Mouse (Mus musculus): ENCODE results near the gene Ahnak2. TPM values are rescaled to one million over a fixed set of nuclear protein-coding genes. Genes with fewer than 3 reads are reported as not detected.

Ahnak2 gene
- total RNA-seq, 2 experiments from 2014 or later, result 14.1 to 20.2 TPM

DNA sequence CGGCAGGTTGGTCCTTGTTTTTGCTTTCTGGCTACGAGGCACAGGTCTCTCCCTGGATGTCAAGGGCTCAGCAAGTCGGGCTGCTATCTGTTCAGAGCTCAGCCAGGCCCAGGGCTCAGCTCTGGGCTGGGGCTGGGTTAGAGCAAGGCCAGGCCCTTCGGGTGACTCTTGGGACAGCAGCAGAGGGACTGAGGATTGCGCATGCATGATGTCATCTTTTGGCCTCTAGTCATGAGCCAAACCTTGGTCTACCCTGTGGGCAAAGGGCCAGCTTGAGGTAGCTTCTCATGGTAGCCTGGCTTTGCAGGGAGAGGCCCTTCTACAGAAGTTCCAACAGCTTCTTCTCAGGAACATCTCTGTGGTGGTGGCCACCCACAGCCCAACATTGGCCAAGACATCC, 38.3 kb downstream of the Ahnak2 start:
- no peak for DNase-seq
- intact Hi-C loops (cut with DNase I), result no loop called here

- intact Hi-C loops (cut with DNase I), result no loop called here
- DNase-seq, result no peak
Observed at GRCm38 (mm10) chr12:112763176-112763575, 39.3 kb downstream of the Ahnak2 start.

DNA sequence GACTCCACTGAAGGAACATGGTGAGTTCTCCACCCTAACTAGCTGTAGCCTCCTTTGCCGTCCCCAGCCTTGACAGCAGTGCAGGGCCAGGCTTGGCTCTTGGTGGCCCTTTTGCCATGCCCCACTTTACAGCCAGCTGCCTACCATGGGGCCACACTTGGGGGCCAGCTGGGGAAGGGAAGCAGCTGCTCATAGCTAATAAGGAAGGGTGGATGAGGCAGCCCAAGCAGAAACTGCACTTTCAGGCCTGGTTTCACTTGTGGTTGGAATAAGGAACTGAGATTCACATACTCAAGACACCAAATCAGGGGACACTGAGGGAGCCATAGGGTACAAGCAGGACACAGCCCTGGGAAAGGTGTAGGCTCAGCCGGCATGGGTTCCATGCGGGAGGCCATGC, 40.4 kb downstream of the Ahnak2 start:
- DNase-seq, result no peak
- intact Hi-C loops (cut with DNase I), result no loop called here

GRCm38 (mm10) chr12:112761411-112761810, 41.0 kb downstream of the Ahnak2 start:
- intact Hi-C loops (cut with DNase I), result no loop called here
- no peak for DNase-seq

DNA sequence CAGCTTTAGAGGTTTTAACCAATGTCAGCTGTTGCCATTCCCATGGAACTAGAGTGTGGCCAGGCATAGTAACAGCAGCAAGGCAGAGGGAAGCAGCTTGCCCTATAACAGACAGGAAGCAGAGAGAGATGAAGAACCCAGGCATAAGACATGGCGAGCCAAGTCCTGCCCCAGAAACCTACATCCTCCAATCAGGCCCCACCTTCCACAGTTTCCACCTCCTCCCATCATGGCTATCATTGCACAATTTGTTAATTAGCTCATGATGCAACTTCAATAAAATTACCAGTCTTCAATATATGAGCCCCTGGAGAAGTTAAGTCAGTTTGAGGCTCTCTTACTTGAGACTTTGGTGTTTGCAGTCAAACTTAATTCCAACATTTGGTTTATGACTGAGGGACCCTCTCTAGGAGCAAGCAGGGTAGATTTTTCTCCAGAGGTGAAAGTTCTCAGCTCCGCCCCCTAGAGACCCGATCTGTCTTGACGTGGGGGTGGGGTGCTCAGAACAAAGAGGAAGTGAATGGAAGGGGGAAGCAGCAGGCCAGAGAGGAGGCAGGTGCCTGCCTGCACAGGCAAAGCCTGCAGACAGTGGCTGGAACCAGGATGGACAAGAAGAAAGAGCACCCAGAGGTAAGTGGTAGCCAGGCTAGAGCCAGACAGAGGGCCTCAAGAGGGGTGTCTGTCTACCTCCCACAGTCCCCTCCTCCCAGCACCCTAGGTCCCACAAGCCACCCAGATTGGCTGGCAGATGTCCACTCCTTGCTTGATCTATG, 42.1 kb downstream of the Ahnak2 start, which contains the start of gene Pld4:
Pld4 (plus strand) TSS at position 502 of the 773 bp plus-strand sequence.
- no peak for DNase-seq
- intact Hi-C loops (cut with DNase I), result no loop called here

GRCm38 (mm10) chr12:112759471-112759870, 43.0 kb downstream of the Ahnak2 start:
- no peak for DNase-seq
- intact Hi-C loops (cut with DNase I), result no loop called here

DNA sequence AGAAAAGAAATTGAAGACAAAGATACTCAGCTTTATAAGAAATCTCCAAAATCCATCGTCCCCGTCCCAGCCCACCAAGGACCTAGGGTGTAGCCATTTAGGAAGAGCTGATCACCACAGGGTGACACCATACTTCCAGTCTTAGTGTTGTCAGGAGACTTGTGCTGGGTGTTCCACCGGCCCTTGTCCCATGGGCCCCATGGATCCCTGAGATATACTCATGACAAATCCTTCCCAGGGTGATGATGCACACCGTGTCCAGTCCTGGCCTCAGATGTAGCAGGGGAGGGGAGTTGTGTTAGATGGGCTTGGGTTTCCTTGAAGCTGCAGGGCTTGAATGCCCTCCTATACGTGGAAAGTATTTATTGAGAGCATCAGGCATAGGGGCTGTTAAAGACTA, 44.6 kb downstream of the Ahnak2 start:
- DNase-seq, result no peak
- intact Hi-C loops (cut with DNase I), result no loop called here

DNA sequence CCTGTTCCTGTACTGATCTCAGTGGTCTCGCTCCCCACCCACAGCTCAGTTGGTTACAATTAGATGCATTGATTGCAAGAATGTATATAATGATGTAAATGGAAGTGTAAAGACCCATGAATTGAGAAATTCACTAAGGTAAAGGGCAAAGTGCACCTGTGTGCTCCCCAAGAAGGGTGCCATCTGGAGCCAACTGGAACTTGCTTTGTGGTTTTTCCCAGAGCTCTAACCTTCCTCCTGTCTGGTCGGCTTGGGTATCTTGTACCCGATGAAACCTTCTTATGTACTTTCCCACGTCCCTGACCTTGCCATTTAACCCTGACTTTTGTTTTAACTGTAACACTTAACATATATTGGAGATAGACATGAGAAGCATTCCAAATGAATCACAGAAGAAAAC, 46.6 kb downstream of the Ahnak2 start:
- intact Hi-C loops (cut with DNase I), result no loop called here
- no peak for DNase-seq

GRCm38 (mm10) chr12:112752399-112752798, 50.1 kb downstream of the Ahnak2 start:
- intact Hi-C loops (cut with DNase I), result no loop called here
- no peak for DNase-seq

DNA sequence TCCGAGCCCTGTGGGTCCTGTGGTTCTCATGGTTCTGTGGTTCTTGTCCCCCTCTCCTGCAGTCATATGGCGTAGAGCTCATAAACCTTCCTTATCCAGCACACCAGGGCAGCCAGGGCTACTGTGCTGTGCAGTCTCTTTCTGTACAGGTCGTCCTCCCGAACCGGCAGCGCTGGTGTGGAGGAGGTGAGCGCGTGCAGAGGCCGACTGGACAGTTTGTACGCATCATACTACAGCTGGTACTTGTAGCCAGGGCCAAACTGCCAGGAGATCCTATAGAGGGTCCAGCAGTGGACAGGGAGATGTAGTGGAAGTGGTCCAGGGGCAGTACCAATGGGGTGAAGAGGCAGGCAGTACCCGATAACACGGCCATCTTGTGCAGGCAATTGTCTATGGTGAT, 51.5 kb downstream of the Ahnak2 start:
- intact Hi-C loops (cut with DNase I), result no loop called here

GRCm38 (mm10) chr12:112747606-112747970, 54.9 kb downstream of the Ahnak2 start:
- intact Hi-C loops (cut with DNase I), result loop anchor here (5.0 kb wide), 1 partner anchor 55 kb away; the partner anchor contains the start of gene Ahnak2
- no peak for DNase-seq

More for the DNA sequence above, 51.5 kb downstream of the Ahnak2 start:
- no peak for DNase-seq

DNA sequence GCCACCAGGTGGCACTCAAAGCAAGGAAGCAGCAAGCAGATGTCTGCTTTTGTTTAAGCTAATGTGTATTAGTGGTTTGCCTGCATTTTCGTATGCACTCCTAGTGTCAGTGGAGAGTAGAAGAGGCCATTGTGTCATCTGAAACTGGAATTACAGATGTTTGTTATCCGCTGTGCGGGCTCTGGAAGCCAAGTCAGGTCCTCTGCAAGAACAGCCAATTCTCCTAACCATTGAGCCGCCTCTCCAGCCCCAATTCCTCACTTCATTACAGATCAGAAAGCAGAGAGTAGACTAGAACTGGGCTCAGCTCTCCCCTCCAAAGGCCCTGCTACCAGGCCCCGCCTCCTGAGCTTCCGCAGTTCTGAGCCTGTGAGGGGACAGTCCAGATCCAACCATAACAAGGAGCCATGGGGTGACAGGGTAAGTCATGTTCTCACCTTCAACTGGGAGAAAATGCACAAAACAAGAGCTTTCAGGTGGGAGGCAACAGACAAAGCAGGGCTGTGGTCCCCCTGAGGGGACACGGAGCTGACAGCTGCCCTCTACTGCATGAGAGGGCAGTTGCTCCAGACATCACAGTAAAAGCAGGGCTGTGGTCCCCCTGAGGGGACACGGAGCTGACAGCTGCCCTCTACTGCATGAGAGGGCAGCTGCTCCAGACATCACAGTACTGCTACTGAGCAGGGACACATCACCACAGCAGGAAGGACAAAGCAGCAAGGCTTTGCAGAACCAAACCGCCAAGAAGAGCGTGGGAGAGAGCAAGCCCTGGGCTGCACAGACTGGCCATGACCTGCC, 55.5 kb downstream of the Ahnak2 start:
- intact Hi-C loops (cut with DNase I), result loop anchor here (1.0 to 5.0 kb wide), 2 partner anchors 55 to 97 kb away; partner anchors contain the start of gene Ahnak2
- DNase-seq, result peak; percentile 33 to 58

DNA sequence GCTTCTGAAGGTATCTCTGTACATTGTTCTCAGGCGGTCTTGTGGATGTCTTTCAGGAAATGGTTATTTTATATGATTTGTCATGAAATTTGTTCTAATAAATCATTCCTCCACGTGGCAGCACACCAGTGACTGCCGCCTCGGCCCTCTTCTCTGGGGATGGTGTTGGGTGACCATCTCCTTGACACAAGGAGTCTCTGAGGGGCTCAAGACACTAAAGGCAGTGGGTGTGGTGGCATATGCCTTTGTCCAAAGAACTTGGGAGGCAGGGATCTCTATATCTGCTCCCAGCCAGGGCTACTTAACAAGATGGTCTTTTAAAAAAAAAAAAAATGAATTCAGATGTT, 56.0 kb downstream of the Ahnak2 start:
- intact Hi-C loops (cut with DNase I), result loop anchor here (1.0 to 5.0 kb wide), 2 partner anchors 56 to 98 kb away; partner anchors contain the start of gene Ahnak2
- DNase-seq, result no peak

- no peak for DNase-seq
Observed at GRCm38 (mm10) chr12:112745716-112746115, 56.7 kb downstream of the Ahnak2 start.

DNA sequence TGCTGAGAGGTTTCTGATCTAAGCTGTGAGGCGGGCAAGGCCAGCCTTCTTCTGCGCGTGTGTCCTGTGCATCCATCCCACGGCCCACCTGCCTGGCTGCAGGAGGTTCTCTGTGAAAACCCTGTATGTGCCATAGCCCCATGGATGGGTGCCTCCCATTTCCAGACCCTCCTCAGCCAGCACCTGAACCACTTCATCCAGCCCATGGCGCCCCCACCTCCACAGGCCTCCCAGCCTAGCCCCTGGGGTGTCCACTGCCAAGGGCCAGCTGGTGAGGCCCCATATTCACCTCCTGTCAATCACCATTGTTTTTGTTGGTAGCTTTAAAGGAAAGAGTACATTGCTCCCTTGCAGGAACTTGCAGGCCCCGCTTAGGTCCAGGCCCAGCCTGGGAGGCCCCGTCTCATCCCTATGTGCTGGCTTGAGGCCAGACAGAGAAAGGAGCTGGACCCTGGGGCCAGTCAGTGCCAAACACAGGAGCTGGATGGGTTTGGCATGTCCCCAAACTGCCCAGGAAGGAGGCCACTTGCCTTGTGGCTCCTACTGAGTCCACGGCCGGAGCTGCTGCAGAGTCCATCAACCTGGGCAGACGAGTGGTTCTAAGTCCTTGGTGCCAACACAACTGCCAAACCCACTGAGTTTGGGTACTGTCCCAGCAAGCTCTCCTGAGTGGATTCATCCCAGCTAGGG, 57.4 kb downstream of the Ahnak2 start:
- DNase-seq, result no peak
- intact Hi-C loops (cut with DNase I), result loop anchor here (5.0 kb wide), 1 partner anchor 57 kb away; the partner anchor contains the start of gene Ahnak2

More at GRCm38 (mm10) chr12:112745716-112746115, 56.7 kb downstream of the Ahnak2 start:
- intact Hi-C loops (cut with DNase I), result loop anchor here (1.0 to 5.0 kb wide), 2 partner anchors 57 to 99 kb away; partner anchors contain the start of gene Ahnak2

- intact Hi-C loops (cut with DNase I), result no loop called here
- DNase-seq, result no peak
Observed at GRCm38 (mm10) chr12:112744211-112744610, 58.2 kb downstream of the Ahnak2 start.

DNA sequence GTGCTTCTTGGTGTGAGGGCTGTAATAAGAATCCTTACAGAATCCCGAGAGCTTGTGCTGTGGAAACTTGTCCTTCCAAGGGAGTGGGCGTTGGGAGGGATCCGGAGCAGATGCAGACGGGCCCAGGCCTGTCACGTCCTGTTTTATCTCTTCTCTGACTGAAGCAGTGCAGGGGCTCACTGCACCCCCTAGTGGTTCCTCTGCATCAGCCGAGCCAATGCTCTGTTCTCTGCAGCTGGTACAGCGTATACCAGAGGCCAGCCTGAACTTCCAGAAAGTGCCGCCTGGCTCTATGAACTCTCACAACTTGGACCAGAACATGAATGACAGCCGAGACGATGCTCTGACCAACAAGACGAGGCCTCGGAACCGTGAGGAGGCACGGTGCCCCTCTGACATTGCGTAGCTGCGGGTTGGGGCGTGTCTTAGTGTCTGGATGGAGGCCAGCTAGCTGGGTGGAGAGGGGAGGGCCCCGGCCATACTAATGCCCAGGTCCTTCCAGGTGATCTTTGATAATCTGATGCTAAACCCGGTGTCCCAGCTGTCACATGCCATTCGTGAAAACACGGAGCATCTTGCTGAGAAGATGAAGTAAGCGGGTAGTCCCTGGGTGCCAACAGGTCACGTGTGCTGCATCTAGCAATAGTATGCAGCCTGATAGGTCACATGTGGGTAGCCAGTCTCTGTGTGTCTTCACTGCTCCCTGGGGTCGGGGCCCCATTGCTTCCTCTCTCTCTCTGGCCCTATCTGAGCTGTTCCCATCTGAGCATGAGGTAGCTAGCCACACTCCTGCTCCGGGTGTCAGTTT, 59.1 kb downstream of the Ahnak2 start:
- DNase-seq, result peak; percentile 84
- intact Hi-C loops (cut with DNase I), result no loop called here

DNA sequence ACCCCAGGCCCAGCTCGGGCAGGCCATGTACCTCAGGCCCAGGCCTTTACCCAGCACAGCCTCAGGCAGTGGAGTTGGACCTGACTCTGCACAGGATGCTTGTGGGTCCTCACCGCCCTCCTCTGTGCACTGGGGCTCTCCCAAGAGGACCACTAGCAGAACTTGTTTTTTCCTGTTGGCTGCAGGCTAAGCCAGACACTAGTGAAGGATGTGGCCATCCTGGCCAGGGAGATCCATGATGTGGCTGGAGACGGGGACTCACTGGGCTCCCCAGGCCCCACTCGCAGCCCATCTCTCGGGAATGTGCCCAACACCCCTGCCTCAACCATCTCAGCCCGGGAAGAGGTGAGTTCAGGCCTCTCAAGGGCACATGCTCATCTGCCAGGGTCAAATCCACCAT, 59.7 kb downstream of the Ahnak2 start:
- intact Hi-C loops (cut with DNase I), result no loop called here
- peak; percentile 38 to 59 for DNase-seq

- intact Hi-C loops (cut with DNase I), result no loop called here
- no peak for DNase-seq
Observed at GRCm38 (mm10) chr12:112739023-112739568, 63.4 kb downstream of the Ahnak2 start.

All from heart, postnatal 36 days (tissue).